Mouse (Mus musculus): ENCODE results near the gene Ulk3. TPM values are rescaled to one million over a fixed set of nuclear protein-coding genes. Genes with fewer than 3 reads are reported as not detected.

Ulk3 gene
- polyA plus RNA-seq, 1 experiment from 2014 or later: 10.9 TPM

DNA sequence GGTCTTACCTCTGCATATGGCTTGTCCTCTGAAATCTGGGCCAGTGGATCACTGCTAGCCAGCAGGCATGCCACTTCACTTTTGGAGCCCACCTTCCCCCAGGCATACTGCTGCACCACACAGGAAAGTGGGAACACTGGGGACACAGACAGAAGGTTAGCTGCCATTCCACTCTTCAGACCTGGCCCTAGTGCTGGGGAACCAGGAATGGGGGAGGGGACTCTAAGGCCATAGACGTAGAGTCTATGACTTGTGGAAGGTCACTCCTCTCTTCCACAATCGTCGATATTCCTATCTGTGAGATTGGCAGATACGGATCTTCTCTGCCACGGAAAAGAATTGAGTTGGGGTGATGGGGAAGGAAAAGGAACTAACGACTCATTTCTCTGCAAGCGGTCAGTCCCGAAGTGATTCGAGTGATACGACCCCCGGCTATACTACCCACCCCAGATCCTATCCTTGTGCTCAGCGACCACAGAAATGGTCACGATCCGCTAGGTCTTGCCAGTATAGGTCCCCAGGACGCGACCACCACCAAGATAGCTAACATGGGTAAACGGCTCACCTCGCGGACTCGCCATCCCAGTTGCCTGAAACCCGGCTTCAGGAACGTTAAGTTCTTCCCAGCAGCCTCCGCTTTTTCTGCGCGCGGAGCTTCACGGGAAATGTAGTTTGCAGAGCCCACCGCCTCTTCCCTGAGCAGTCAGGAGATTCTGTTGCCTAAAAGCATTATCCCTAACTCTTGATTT is 36.9 kb upstream of the Ulk3 start, which contains the start of gene Mpi:
TSS of gene Mpi (minus strand) at position 625 of the 749 bp plus-strand sequence.
- Histone ChIP-seq H3K36me3 (ENCODE audit: control insufficient read depth, insufficient read depth, low read length) (peaks cover 9% of the 10 kb centered on the region), H3K9ac (ENCODE audit: low read length) (peak within 1 kb of the TSS; percentile 41), H3K9me3 (ENCODE audit: control insufficient read depth, low read length) (no peaks in the 10 kb centered on the region), H3K4me2 (ENCODE audit: low read depth) (peak within 1 kb of the TSS; percentile 66), H3K27me3 (ENCODE audit: control insufficient read depth, insufficient read depth, low read length) (no peaks in the 10 kb centered on the region), H3K4me3 (ENCODE audit: low read depth, low read length) (peak within 1 kb of the TSS; percentile 44), H3K27ac (ENCODE audit: low read depth, low read length) (no peak within 1 kb of the TSS), H3K4me1 (ENCODE audit: control insufficient read depth, insufficient read depth, low read length) (0 out of 2 replicates have a peak, but pooled peaks cover 5% of the 10 kb centered on the region)
- WGBS: 3% methylated on average over 28 of the region's 28 CpGs
- DNase-seq (ENCODE audit: low spot score): peak; percentile 82
- ATAC-seq (ENCODE audit: insufficient read depth, low FRiP score, low TSS enrichment): peak; percentile 58

DNA sequence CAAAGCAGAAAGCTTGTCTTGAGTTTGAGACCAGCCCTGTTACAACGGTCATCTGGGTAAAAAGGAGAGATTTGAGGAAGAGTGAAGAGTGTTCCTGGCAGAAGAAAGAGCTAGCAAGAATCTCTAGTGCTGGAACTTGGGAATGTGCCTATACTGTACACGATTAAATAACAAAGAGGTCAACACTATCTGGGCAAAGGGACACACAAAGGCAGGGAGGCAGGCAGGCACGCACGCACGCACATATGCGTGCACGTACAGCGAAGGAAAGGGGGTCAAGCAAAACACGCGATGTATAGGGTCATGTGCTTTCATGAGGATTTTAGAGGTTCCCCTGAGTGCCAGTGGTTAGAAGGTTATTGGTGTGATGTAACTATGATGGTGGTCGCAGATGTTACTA is 36.1 kb upstream of the Ulk3 start:
- Histone ChIP-seq H3K4me3 (ENCODE audit: low read depth, low read length) (no peak overlapping the region), H3K9me3 (ENCODE audit: control insufficient read depth, low read length) (no peaks in the 10 kb centered on the region), H3K36me3 (ENCODE audit: control insufficient read depth, insufficient read depth, low read length) (peaks cover 7% of the 10 kb centered on the region), H3K4me2 (ENCODE audit: low read depth) (no peak overlapping the region), H3K4me1 (ENCODE audit: control insufficient read depth, insufficient read depth, low read length) (0 out of 2 replicates have a peak, but pooled peaks cover 5% of the 10 kb centered on the region), H3K9ac (ENCODE audit: low read length) (no peak overlapping the region), H3K27me3 (ENCODE audit: control insufficient read depth, insufficient read depth, low read length) (no peaks in the 10 kb centered on the region), H3K27ac (ENCODE audit: low read depth, low read length) (no peak overlapping the region)
- DNase-seq (ENCODE audit: low spot score) (no peak), ATAC-seq (ENCODE audit: insufficient read depth, low FRiP score, low TSS enrichment) (no peak; the same call in 1 of the 2 replicates)
- WGBS: 72% methylated on average over 11 of the region's 11 CpGs

DNA sequence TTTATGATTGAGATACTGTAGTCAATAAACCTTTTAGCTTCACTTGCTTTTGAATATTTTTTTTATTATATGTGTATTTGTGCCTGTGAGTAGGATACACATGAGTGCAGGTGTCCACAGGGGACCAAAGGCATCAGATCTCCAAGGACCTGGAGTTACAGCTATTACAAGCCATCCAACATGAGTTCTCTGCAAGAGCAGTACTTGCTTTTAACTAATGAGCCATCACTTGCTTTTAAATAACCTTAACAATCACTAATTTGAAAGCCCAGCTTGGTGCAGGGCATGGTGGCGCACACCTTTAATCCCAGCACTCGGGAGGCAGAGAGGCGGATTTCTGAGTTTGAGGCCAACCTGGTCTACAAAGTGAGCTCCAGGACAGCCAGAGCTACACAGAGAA is 34.5 kb upstream of the Ulk3 start:
- DNase-seq (ENCODE audit: low spot score) (no peak), ATAC-seq (ENCODE audit: insufficient read depth, low FRiP score, low TSS enrichment) (no peak)
- WGBS: 37% methylated on average over 3 of the region's 3 CpGs
- Histone ChIP-seq H3K4me3 (ENCODE audit: low read depth, low read length) (no peak overlapping the region), H3K4me1 (ENCODE audit: control insufficient read depth, insufficient read depth, low read length) (0 out of 2 replicates have a peak, but pooled peaks cover 5% of the 10 kb centered on the region), H3K9me3 (ENCODE audit: control insufficient read depth, low read length) (no peaks in the 10 kb centered on the region), H3K27me3 (ENCODE audit: control insufficient read depth, insufficient read depth, low read length) (no peaks in the 10 kb centered on the region), H3K9ac (ENCODE audit: low read length) (no peak overlapping the region), H3K36me3 (ENCODE audit: control insufficient read depth, insufficient read depth, low read length) (peaks cover 2% of the 10 kb centered on the region; the same call in 1 of the 2 replicates), H3K4me2 (ENCODE audit: low read depth) (no peak overlapping the region), H3K27ac (ENCODE audit: low read depth, low read length) (no peak overlapping the region)

GRCm38 (mm10) chr9:57557215-57557614 is 32.0 kb upstream of the Ulk3 start:
- Histone ChIP-seq H3K9ac (ENCODE audit: low read length) (no peak overlapping the region), H3K36me3 (ENCODE audit: control insufficient read depth, insufficient read depth, low read length) (no peaks in the 10 kb centered on the region), H3K9me3 (ENCODE audit: control insufficient read depth, low read length) (no peaks in the 10 kb centered on the region), H3K27ac (ENCODE audit: low read depth, low read length) (no peak overlapping the region), H3K27me3 (ENCODE audit: control insufficient read depth, insufficient read depth, low read length) (no peaks in the 10 kb centered on the region), H3K4me1 (ENCODE audit: control insufficient read depth, insufficient read depth, low read length) (peaks cover 10% of the 10 kb centered on the region; the same call in 1 of the 2 replicates), H3K4me3 (ENCODE audit: low read depth, low read length) (no peak overlapping the region), H3K4me2 (ENCODE audit: low read depth) (no peak overlapping the region)
- ATAC-seq (ENCODE audit: insufficient read depth, low FRiP score, low TSS enrichment) (no peak), DNase-seq (ENCODE audit: low spot score) (no peak)
- WGBS: 85% methylated on average over 3 of the region's 3 CpGs

GRCm38 (mm10) chr9:57558625-57559024 is 30.6 kb upstream of the Ulk3 start:
- Histone ChIP-seq H3K36me3 (ENCODE audit: control insufficient read depth, insufficient read depth, low read length) (no peaks in the 10 kb centered on the region), H3K4me3 (ENCODE audit: low read depth, low read length) (no peak overlapping the region), H3K27me3 (ENCODE audit: control insufficient read depth, insufficient read depth, low read length) (no peaks in the 10 kb centered on the region), H3K27ac (ENCODE audit: low read depth, low read length) (no peak overlapping the region), H3K4me2 (ENCODE audit: low read depth) (no peak overlapping the region), H3K9me3 (ENCODE audit: control insufficient read depth, low read length) (no peaks in the 10 kb centered on the region), H3K4me1 (ENCODE audit: control insufficient read depth, insufficient read depth, low read length) (peaks cover 10% of the 10 kb centered on the region; the same call in 1 of the 2 replicates), H3K9ac (ENCODE audit: low read length) (no peak overlapping the region)
- ATAC-seq (ENCODE audit: insufficient read depth, low FRiP score, low TSS enrichment): no peak
- no peak for DNase-seq (ENCODE audit: low spot score)
- 89% methylated on average over 4 of the region's 4 CpGs for WGBS

DNA sequence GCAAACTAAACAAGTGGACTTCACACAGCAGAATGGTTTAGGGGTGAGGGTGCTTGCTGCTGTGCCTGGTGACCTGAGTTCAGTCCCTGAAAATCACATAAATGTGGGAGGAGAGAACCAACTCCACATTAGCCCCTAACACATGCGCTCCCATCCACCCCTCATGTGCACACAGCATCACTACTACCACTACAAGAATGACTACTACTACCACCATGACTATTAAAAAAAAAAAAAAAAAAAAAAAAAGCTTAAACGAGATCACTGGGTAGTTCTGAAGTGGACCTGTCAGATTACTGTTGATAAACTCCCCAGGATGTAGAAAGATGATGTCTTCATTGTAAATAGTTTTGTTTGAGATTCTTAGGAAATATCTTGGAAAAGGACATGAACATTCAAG is 29.7 kb upstream of the Ulk3 start:
- Histone ChIP-seq H3K4me1 (ENCODE audit: control insufficient read depth, insufficient read depth, low read length) (peaks cover 10% of the 10 kb centered on the region; the same call in 1 of the 2 replicates), H3K4me2 (ENCODE audit: low read depth) (no peak overlapping the region), H3K9ac (ENCODE audit: low read length) (no peak overlapping the region), H3K27ac (ENCODE audit: low read depth, low read length) (no peak overlapping the region), H3K36me3 (ENCODE audit: control insufficient read depth, insufficient read depth, low read length) (no peaks in the 10 kb centered on the region), H3K4me3 (ENCODE audit: low read depth, low read length) (no peak overlapping the region), H3K9me3 (ENCODE audit: control insufficient read depth, low read length) (no peaks in the 10 kb centered on the region), H3K27me3 (ENCODE audit: control insufficient read depth, insufficient read depth, low read length) (no peaks in the 10 kb centered on the region)
- ATAC-seq (ENCODE audit: insufficient read depth, low FRiP score, low TSS enrichment) (no peak), DNase-seq (ENCODE audit: low spot score) (no peak)
- 81% methylated on average over 2 of the region's 2 CpGs for WGBS

DNA sequence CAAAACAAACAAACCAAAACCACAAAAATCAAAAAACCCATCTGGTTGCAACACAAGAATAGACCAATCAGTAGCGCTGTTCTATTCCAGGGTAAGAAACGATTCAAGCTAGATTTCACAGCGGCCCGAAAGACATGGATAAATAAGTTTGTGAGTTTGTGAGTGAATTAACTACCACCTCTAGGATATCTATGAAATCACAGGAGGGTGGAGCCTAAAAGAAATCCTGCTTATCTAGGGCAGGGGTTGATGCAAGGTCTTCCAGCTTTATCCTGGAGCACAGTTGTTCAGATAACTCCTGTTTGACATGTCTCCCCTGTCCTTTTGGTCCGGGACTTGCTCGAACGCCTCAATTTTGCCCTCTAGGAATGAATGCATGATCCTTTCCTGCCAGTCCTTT is 29.0 kb upstream of the Ulk3 start:
- no peaks in the 10 kb centered on the region for H3K27me3 ChIP-seq (ENCODE audit: control insufficient read depth, insufficient read depth, low read length)
- H3K36me3 ChIP-seq (ENCODE audit: control insufficient read depth, insufficient read depth, low read length): no peaks in the 10 kb centered on the region
- peak overlapping the region; percentile 52 for H3K4me3 ChIP-seq (ENCODE audit: low read depth, low read length)
- H3K4me2 ChIP-seq (ENCODE audit: low read depth): peak overlapping the region; percentile 74
- H3K9ac ChIP-seq (ENCODE audit: low read length): peak overlapping the region; percentile 57
- no peaks in the 10 kb centered on the region for H3K9me3 ChIP-seq (ENCODE audit: control insufficient read depth, low read length)
- H3K4me1 ChIP-seq (ENCODE audit: control insufficient read depth, insufficient read depth, low read length): peaks cover 10% of the 10 kb centered on the region; the same call in 1 of the 2 replicates
- H3K27ac ChIP-seq (ENCODE audit: low read depth, low read length): peak overlapping the region; percentile 54; the same call in 1 of the 2 replicates
- WGBS: 29% methylated on average over 7 of the region's 7 CpGs
- ATAC-seq (ENCODE audit: insufficient read depth, low FRiP score, low TSS enrichment) (no peak), DNase-seq (ENCODE audit: low spot score) (no peak)

GRCm38 (mm10) chr9:57560861-57561710 is 28.2 kb upstream of the Ulk3 start, which contains the start of gene Scamp2:
Gene Scamp2 (plus strand): TSS chr9:57560943.
- H3K36me3 ChIP-seq (ENCODE audit: control insufficient read depth, insufficient read depth, low read length): no peaks in the 10 kb centered on the region
- peak within 1 kb of the TSS; percentile 52 for H3K4me3 ChIP-seq (ENCODE audit: low read depth, low read length)
- peak; percentile 95 for DNase-seq (ENCODE audit: low spot score)
- H3K9me3 ChIP-seq (ENCODE audit: control insufficient read depth, low read length): no peaks in the 10 kb centered on the region
- H3K27ac ChIP-seq (ENCODE audit: low read depth, low read length): peak within 1 kb of the TSS; percentile 54; the same call in 1 of the 2 replicates
- peak within 1 kb of the TSS; percentile 57 for H3K9ac ChIP-seq (ENCODE audit: low read length)
- peaks cover 10% of the 10 kb centered on the region; the same call in 1 of the 2 replicates for H3K4me1 ChIP-seq (ENCODE audit: control insufficient read depth, insufficient read depth, low read length)
- ATAC-seq (ENCODE audit: insufficient read depth, low FRiP score, low TSS enrichment): peak; percentile 100
- no peaks in the 10 kb centered on the region for H3K27me3 ChIP-seq (ENCODE audit: control insufficient read depth, insufficient read depth, low read length)
- WGBS: under 1% methylated on average over 37 of the region's 37 CpGs
- peak within 1 kb of the TSS; percentile 74 for H3K4me2 ChIP-seq (ENCODE audit: low read depth)

All from neural tube, embryonic 11.5 days (tissue).